Mouse (Mus musculus) gastrocnemius, adult 8-10 months (tissue): ENCODE results near the gene Spaca3. TPM values are rescaled to one million over a fixed set of nuclear protein-coding genes. Genes with fewer than 3 reads are reported as not detected.

Source experiments
- DNase-seq, 2 experiments: peaks; one replicate each; pipeline ENCODE4 v3.0.0; 2022; ENCODE audit warnings: low spot score in 2 of 2
- total RNA-seq, 4 experiments: library from RNA; stranded (reverse); gene quantifications; 2 replicates each; pipeline ENCODE4 v1.2.4; 2022

Gene Spaca3
- total RNA-seq, 4 experiments from 2014 or later = not detected

DNA sequence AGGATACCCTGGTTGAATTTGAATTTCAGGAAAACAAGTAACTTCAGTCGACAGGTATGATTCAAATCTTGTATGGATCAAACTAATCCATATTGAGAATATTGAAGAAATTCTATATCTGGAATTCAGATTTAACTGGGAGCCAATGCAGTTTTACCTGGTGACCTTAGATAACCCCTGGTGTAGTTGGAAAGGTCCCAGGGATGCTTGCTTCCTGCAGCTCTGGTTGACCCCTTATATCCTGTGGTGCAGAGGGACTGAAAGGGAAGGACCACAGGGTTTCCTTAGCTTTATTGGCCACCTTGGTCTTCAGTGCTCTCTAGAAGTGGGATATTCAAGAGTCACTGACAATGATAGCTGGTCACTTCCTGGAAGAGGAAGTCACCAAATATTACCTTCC lies 9.9 kb downstream of the Spaca3 start:
- no peak for DNase-seq

DNA sequence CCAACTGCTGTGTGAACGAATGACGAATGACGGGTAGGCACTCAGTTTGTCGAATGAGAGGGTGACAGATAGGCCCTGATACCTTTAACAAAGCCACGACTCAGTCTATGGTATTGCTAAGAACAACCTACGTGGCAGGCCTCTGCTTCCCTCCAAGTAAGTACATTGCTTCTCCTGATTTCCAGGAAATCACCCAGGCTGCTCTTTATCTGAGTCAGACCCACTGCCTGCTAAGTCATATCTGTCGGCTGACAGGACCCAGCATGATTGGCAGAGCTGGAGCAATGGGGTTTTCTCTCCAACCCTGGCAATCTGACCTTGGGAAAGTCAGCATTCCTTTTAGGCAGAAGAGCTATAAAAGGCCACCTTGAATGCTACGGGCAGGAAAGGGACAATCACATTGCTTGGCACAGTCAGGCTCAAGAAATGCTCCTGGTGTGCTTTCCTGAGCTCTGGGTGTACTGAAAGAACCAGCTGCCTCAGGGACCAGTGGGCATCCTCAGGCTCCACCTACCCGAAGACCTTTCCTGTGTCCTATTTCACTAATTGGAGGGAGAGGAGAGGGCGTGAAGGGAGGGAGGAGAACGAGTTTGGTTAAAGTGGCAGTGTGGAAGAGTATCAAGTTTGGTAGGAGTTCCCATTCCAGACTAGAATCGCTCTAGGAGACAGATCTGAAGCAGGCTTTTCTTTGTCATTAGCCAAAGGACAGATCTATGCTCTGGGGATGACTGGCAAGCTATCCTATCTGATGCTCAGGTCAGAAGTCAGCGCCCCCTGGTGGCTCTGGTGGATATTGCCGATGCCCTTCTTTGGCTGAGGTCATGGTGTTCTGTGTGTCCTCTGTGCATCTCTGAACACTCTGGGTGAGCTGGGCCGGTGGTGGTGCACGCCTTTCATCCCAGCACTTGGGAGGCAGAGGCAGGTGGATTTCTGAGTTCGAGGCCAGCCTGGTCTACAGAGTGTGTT lies 14.6 kb downstream of the Spaca3 start:
- DNase-seq = peak; percentile 20 to 27

DNA sequence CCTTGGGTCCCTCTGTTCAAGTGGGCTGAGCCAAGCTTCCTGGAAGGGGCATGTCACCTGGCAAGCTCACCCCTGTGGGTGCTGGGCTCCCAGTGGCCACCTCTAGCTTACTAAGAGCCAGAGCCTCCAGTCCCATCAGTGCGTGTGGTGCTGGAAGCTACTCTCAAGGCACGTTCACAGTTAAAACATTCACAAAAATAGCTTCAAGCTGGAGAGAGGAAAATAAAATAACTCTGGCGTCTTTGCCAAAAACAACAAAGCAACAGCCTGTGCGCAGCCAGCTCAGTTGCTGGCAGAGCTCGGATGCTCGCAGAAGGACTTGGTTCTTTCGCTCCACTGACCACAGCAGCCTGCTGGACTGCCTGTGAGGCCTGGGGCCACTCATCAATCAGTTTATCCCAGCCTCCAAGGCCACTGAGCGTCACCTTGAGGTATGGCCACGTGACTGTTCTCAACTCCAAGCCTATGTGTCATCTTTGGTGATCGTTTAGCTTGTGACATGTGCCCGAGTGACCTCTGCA lies 19.0 kb downstream of the Spaca3 start:
- DNase-seq = peak in 1 of 2 experiments; percentile 22

DNA sequence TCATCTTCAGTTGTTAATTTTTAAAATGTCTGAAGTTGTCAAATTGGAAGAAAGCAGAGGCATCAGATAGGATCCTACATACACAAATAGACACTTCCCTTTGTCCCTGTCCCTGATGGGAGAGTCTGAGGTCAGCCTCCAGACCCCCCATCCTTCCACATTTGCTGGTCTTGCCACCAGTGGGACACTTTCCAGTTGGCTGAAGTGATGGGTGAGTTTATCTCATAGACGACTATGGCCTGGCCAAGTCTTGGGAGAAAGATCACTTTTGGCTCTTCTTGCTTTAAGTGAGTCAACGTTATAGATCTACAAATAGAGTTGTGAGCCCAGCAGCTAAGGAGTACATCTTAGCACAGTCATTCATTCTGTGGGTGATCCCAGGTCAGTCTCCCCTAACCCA lies 19.9 kb downstream of the Spaca3 start:
- no peak for DNase-seq

DNA sequence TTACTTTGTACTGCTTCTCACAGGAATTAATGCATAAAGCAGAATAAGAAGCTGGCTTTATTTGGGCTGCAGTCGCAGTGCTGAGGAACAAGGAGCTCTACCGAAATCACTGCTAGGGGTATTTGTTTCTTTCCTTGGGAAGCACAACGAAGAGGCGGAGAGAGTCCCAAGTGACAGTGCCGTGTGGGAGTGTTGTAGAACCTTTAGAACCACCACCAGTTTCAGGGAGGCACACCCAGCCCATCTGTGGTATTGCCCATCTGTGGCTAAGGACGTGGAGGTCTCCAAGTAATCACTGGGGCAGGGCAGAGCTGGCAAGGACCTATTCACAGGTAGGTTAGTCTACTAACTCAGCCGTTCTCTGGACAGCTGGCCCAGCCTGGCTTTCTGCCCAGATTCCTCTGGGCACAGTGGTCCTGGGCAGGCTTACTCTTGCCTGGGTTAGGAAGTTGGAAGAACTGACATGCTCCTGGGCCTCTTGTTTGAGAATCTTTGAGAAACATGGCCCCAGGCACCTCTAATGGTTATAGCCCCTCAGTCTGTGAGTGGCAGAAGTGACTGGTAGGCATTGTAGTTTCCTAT lies 24.2 kb downstream of the Spaca3 start:
- no peak for DNase-seq

DNA sequence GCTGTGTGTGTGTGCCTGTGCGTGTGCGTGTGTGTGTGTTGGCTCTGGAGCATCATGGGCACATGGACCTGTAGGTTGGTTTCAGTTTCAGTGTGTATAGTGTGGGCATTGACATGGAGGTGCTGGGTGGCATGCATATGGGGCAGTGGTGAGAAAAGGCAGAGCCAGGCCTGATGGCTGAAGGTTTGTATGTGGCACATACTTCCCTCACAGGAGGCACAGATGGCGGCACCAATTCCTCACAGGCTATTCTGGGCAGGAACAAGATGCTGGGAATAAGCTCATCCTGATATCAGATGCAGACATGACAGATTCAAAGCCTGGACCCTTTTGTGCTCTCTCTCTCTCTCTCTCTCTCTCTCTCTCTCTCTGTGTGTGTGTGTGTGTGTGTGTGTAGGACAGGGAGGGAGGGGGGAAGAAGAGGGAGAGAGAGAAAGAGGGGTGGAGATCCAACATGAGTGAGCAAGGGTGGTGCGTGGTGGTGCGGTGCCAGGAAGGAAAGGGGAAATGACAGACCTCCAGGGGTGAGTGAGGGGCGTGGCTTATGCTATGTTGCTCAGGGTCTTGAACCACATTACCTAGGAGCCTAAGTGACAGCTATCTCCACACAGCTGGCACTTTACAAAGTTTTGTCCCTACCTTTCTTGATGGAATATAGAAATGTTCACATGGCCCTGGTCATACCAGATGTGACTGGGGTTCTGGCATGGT lies 26.5 kb downstream of the Spaca3 start:
- no peak for DNase-seq

DNA sequence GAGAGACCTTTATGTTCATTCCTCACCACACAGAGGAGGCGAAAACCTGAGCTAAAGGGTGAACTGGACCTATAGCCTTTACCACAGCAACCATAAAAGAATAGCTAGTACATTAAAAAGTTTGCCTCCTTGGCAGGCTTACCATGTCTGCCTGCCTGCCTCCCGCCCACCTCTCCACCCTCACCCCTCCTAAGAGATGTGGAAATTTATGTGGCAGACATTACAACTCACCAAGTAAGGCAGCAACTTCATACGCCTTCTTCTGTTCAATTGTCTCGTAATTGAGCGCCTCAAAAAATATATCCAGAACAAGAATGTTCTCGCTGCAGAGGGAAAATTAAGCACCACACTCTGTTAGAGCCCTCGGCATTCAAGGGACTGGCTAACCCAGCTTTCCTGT lies 28.2 kb downstream of the Spaca3 start:
- DNase-seq = no peak

DNA sequence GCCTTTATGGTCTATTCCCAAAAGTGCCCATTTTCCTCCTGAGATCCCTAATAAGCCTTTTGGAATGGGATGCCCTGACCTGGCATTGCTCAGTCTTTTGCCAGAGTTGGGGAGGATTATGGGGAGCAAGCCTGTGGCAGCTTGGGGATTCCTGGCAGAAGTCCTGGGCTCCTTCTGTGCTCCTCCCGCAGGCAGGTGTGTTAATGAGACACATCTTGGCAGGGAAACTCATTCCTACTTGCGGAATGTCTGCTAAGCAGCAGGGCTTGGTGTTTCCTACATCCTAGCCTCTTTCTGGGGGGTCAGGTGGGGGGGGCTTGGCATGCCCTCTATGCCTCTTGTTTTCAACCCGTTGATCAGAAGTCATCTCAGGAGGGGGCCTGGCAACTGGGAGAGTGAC lies 28.9 kb downstream of the Spaca3 start:
- DNase-seq = no peak

DNA sequence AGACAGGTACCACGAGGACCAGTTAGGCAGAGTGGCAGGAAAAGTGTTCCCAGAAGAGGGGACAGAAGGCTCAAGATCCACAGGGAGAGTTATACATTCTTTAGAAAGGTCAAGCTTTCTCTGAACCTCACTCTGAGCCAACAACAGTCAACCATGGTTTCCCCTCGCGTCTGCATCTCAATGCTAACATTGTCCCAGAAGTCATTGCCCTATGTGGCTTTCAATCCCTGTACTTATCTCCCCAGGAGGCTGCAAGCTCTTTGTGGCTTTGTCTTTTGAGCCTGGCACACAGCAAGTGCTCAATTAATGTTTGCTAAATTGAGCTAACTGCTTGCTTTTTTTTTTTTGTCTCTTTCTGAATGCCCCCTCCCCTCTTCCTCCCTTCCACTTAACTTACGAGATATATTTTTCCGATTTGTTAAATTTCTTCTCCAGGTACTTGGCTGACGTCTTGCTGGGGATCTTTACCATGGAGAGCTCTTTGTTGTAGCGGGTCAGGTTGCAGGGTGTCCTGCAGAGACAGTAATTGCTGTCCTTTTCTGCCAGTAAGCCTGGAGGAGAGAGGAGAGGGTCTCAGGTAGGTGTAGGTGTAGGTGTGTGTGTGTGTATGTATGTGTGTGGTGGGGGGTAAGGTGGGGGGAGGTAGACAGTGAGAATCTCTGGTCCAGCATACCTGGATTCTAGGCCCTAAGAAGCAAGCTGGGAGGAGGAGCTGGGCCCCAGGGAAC lies 31.3 kb downstream of the Spaca3 start:
- DNase-seq = no peak

DNA sequence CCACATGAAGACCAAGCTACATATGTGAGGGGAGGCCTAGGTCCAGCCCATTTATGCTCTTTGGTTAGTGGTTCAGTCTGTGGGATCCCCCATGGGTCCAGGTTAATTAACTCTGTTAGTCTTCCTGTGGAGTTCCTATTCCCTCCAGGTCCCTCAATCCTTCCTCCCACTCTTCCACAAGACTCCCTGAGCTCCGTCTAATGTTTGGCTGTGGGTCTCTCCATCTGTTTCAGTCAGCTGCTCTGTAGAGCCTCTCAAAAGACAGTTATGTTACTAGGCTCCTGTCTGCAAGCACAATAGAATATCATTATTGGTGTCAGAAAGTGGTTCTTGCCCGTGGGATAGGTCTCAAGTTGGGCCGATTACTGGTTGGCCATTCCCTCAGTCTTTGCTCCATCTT lies 37.7 kb downstream of the Spaca3 start:
- DNase-seq = no peak

DNA sequence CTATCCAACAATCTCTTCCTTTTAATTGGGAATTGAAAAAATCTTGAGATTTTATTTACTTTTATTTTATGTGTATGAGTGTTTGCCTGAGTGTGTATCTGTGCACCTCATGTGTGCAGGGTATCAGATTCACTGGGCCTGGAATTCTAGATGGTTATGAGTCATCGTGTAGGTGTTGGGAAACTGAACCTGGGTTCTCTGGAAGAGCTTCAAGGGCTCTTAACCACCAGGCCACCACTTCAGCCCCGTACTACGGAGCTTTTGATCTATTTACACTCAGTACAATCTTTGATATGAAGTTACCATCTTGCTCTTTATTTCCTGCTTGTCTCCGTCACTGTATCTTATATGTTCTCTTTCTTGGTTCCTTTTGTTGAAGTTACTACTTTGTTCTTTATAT lies 42.4 kb downstream of the Spaca3 start:
- no peak for DNase-seq

DNA sequence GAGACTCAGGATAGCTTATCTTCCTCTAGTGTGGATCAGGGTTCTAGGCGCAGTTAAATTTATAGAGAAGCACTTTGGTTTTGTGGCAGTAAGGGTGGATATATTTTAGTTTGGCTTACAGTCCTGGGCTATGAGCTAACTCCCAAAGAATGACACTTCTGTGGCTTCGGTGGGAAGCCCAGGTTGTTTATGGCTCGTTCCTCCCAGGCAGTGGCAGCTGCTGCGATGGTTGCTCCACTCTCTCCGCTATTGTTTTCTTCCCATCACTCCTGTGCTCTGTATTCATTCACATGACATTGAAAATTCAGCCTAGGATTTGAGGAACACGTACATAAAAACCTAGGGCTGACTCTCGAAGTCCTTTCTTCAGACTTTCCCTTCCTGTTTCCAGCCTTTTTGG lies 44.5 kb downstream of the Spaca3 start:
- DNase-seq = no peak

DNA sequence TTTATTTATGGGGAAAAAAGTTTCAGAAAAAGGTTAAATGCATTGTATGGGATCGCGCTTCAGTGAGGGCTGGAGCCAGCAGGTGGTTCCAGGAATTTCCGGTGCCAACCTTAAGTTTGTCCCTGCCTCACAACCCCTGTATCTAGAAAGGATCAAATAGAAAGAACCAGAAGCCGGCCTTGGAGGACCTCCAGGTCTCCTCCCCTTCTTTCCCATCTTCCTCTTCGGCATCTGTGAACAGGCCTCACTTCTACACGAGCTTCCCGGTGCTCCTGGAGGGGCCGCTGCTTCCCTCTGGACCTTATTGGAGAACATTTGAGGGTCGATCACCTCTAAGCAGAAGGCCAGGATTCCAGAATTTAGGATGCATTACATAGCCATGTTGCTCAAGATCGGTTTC lies 45.3 kb downstream of the Spaca3 start:
- DNase-seq = no peak

DNA sequence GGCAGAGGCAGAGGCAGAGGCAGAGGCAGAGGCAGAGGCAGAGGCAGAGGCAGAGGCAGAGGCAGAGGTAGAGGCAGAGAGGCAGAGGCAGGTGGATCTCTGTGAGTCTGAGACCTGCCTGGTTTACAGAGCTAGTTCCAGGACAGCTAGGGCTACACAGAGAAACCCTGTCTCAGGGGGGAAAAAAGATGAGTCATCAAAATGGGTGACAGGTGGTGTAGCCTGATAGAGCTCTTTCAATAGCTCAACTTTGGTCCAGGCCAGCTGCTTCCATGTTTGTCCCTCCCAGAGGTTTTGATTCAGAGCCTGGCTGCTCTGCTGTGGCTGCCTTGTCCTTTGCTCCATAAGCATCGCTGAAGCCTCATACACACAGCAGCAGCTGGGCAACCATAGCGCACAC lies 46.4 kb downstream of the Spaca3 start:
- no peak for DNase-seq

DNA sequence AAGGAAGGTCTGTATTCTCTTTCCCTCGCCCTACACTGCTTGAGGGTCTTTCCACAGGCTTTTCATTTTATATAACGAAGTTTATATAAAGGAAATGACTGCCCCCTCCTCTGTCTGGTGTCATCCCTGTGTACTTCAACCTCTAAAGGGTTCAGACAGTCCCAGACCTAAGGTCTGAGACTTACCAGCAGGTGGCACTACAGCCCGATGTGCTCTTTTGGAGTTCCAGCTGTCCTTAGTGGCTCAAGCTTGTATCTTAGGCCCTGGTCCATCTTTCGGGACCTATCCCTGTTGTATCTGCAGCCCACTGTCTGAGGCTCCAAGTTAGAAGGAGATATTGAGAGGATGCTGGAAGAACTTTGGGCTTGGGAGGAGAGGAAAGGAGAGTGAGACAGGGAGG lies 48.3 kb downstream of the Spaca3 start:
- DNase-seq = peak; percentile 13

DNA sequence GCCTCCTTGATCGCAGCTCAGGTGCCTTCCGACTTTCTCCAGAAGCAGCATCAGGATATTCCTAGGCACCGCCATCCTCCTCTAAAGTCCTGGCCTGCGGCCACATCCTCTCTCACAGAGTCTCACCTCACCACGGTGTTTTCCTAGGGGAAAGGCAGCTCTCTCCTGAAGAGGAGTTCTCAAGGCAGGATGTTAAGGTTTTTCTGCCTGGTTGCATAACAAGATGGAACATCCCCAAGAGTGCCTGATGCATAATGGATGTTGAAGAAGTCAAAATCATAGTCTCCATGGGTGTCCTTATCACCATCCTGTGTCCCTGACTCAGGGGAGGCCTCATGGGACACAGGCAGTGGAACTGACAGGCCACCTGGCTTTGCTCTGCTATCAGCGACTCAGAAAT lies 49.7 kb downstream of the Spaca3 start:
- DNase-seq = no peak

DNA sequence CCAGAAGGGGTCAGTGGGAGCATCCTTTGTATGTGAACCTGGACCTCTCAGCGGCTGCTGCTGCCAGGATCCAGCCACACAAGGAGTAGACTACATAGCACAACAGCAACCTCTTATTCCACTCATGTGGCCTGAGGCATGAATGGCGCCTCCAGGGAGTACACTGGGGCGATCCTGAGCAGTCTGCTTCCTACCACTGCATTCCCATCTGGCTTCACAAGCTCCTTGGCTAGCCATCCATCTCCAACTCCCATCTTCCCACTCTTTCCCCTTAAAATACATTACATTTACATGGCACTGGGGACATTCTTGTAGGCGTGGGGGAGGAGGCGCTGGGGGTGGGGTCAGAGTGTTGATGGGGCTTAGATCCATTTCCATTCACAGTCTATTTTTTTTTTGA lies 54.6 kb downstream of the Spaca3 start:
- DNase-seq = no peak

DNA sequence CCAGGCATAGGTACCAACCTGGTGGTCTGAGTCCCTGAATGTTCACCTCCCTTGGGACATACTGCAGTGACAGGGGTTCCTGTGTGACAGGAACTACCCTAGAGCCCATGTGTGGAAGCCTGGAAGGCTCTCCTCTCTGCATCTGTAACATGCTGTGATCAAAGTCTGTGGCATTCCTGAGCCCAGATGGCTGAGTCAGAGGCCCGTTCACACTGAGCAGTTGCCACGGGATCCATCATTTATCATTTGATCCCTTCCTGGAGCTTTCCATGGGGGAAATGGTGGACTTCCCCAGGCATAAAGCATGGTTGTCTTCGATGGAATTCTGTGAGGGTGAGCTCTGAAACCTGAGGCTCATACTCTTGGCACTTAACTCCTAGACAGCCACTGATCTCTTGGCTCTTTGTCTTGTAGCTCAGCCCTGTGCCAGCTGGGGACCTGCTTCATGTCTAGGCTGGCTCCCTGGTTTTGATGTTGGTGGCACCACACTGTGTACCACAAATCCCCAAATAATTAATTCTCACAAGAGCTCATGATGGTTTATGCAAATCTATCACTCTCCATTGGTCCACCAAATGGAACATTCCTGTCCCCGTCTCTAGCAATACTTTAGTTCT lies 55.4 kb downstream of the Spaca3 start:
- no peak for DNase-seq
